ENCODE assay signal across 23 mouse cellular contexts in the genomic region with DNA sequence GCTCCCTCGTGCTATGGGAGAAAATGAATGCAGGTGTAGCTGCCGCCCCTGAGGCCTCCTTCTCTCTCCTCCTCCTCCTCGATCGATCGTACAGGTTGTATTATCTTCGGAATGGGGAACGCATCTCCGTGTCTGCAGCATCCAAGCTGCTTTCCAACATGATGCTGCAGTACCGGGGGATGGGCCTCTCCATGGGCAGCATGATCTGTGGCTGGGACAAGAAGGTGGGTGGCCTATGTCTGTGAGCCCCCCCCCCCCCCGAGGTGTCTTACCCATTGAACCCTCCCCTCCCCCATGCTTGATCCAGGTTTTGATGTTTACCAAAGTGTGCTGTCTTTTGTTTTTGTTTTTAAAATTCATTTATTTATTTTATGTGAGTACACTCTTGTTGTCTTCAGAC. TPM values are rescaled to one million over a fixed set of nuclear protein-coding genes. Genes with fewer than 3 reads are reported as not detected.
"Had no signal": no experiment of that assay in that cellular context is flagged by ENCODE, and none has a peak within 500 bp of the region (broad histone marks: within the 10 kb centered on the region; RNA-seq: fewer than 3 reads in every experiment).

No protein-coding gene starts in this region.

- H3K4me3 ChIP-seq: heart, embryonic 12.5 days; hindbrain, embryonic 10.5 days; hindbrain, embryonic 12.5 days; intestine, embryonic 15.5 days; layer of hippocampus, adult 2 months; left cerebral cortex, adult 2 months; limb, embryonic 10.5 days; limb, embryonic 12.5 days had no signal

- H3K36me3 ChIP-seq: heart, embryonic 12.5 days; hindbrain, embryonic 10.5 days; hindbrain, embryonic 12.5 days; intestine, embryonic 15.5 days; limb, embryonic 10.5 days; limb, embryonic 12.5 days had no signal

- H3K9ac ChIP-seq: forebrain, postnatal 0 days; heart, embryonic 12.5 days; hindbrain, embryonic 12.5 days; hindbrain, embryonic 14.5 days; intestine, embryonic 15.5 days; limb, embryonic 12.5 days had no signal

- H3K4me2 ChIP-seq: heart, embryonic 12.5 days; hindbrain, embryonic 12.5 days; hindbrain, embryonic 14.5 days; intestine, embryonic 15.5 days; limb, embryonic 12.5 days had no signal

- H3K9me3 ChIP-seq: heart, embryonic 12.5 days; hindbrain, embryonic 10.5 days; hindbrain, embryonic 12.5 days; intestine, embryonic 15.5 days; limb, embryonic 10.5 days; limb, embryonic 12.5 days had no signal

- DNase-seq: forebrain, postnatal 0 days; gastrocnemius, postnatal 14 days; heart, adult 18-20 months; heart, postnatal 10 days; heart, postnatal 4 days; kidney, adult 18-20 months; kidney, adult 8-10 months; kidney, postnatal 10 days; kidney, postnatal 25 days; kidney, postnatal 4 days; liver had no signal

- H3K27ac ChIP-seq: hindbrain, embryonic 10.5 days; hindbrain, embryonic 12.5 days; hindbrain, embryonic 14.5 days; intestine, embryonic 15.5 days; layer of hippocampus, adult 2 months; left cerebral cortex, adult 2 months; limb, embryonic 10.5 days; limb, embryonic 12.5 days had no signal

RNA-seq across cellular contexts. Expression of gene H2-Ob, which starts 38.7 kb away (rescaled TPM):
- total RNA-seq: left cerebral cortex, postnatal 36 days had no signal
- polyA plus RNA-seq: heart, embryonic 14.5 days; hindbrain, embryonic 12.5 days; hindbrain, embryonic 14.5 days; kidney, embryonic 14.5 days; limb, embryonic 10.5 days; limb, embryonic 12.5 days had no signal
